Mouse (Mus musculus) left cerebral cortex, adult 8-10 months (tissue): ENCODE results near the gene Ap4b1. TPM values are rescaled to one million over a fixed set of nuclear protein-coding genes. Genes with fewer than 3 reads are reported as not detected.
"Not testable (repeated sequence)": the region's sequence is repeated elsewhere in the genome, so short reads cannot be mapped to it uniquely, and the experiment has no call there.

ENCODE experiments used
- DNase-seq, 2 experiments: peaks; one replicate each; pipeline ENCODE4 v3.0.0; 2022; ENCODE audit warnings: low spot score in 2 of 2
- total RNA-seq, 4 experiments: library from RNA; stranded (reverse); gene quantifications; 2 replicates each; pipeline ENCODE4 v1.2.4; 2022

Gene Ap4b1
- total RNA-seq, 4 experiments from 2014 or later, result 12.1 to 19.1 (median 14.4) TPM

DNA sequence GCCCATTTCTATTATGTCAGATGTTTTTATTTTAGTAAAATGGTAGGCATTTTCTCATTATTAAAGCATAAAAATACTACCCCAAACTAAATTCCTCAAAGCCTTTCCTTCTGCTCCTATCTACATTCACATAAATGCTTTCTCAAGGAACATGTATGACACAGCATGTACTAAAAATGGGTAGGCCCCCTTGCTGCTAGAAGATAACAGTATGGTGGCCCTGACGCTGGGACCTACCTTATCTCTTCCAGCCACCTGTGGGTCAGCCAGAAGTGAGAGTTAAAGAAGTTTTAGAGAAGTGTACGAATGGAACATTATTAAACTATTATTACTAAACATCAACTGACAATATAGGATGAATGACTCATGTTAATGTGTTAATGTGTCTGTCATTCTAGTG is 9.8 kb upstream of the Ap4b1 start:
- DNase-seq, result no peak

DNA sequence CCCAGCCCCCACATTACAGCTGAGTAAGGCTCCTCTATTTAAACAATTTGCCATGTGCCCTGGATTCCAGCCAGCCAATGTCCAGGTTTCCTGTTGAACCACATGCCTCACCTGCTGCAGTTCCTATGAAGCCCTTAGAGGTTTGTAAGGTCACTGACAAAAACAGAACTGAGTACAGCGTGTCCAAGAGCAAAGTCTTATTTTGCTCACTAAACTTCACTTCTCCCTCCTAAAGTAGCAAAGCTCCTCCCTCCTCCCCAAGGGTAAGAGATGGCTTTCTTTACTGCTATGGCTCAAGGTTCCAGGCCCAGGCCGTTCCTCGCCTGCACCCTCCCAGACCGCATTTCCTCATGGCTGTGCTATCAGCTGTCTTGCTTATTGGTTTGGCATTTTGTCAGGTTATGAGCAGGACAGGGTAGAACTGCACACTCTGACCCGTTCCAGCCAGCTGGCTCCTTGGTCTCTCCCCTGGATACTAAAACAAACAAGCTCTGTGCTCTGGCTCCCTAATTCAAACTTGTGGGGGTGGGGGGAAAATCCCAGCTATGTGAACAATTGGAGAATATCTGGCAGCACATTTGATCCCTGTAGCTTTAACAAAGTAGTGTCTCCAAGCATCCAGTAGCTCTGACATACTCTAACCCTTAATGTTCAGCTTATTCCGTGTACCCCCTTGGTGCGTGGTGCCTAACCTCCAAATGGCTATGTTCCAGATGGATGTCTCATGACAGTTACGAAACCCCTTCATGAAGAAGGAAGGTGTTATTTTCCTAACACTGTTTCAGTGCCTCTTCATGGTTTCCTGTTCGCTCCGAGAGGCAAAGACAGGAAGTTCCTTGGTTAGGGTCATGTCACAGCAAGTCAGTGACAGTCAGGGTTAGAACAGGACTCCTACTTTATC is 7.4 kb upstream of the Ap4b1 start:
- DNase-seq, result peak in 1 of 2 experiments; percentile 76

DNA sequence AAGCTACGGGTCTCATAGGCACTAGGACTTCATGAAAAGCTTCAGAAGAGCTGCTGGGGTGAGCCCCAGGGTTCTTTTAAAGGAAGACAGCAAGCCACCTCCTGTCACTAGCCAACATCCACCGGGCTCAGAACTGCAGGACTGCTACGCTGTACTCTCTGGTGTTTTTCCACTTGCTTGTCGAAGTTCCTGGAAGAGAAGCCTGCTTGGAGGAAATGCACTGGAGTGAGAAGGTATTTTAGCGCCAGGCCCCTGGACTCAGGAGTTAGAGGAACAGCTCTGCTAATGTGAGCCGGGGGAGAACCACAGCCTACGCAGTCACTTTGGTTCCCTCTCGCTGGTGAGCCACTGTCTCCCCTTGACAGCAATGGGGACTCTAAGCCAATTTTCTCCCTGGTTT is 6.5 kb upstream of the Ap4b1 start:
- no peak for DNase-seq

DNA sequence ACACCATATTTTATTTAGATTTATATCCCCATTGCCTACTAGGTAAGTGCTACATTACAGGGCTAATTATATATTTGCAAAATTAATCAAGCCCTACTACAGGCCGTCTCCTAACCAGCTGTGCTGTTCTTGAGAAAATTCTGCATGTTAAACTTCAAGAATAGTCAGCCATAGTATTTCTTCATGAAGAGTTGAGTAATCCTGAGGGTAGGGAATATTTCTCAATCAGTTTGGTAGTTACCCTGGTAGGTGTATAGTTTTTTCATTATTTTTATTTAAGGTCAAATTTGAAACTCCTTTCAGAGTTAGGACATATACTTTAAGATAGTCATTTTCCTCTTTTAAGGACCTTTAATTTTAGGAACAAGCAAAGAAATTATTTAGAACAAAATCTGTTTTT is 3.6 kb upstream of the Ap4b1 start:
- DNase-seq, result no peak

DNA sequence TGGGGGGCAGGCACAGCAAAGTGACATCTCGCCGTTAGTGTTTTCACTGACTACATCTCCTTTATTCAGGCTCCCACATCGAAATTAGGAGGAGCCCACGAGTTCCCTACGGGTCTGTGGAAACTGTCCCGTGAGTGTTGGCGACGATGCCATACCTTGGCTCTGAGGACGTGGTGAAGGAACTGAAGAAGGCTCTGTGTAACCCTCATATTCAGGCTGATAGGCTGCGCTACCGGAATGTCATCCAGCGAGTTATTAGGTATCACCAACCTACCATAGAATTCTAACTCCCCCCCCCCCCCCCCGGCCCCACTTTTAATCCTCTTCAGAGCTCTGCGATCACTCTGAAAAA is 455 bp downstream of the Ap4b1 start:
- no peak for DNase-seq

DNA sequence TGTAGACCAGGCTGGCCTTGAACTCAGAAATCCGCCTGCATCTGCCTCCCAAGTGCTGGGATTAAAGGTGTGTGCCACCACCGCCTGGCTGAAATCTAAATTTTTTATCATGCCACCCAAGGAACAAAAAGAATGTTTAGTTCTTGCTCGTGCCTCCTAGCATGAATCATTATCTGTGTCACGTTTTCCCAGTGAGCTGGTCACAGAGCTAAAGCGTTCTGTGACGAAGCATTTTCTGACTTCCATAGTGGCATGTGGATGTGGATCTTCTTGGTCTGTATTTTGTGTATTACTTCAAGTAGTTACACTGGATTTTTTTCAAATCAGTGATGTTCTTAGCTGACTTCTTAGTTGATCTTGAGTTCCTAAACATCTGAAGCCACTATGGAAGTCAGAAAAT is 1.6 kb downstream of the Ap4b1 start:
- no peak for DNase-seq

GRCm38 (mm10) chr3:103827548-103827947 is 18.2 kb downstream of the Ap4b1 start:
- no peak for DNase-seq

DNA sequence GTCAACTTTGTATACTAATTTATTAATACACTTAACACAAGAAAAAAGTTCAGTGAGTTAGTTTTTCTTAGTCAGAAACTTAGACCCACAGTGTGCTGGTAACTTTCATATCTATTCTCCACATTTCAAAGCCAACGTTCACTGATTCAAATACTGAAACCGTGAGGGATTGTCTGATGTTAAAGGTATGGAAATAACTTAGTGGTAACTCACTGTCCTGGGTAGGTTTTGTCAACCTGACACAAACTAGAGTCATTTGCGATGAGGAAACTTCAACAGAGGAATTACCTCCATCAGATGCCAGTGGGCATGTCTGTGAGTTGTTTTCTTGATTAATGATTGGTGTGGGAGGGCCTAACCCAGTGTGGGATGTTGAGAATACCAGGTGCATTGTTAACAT is 19.7 kb downstream of the Ap4b1 start:
- no peak for DNase-seq

GRCm38 (mm10) chr3:103830681-103831080 is 21.4 kb downstream of the Ap4b1 start:
- not testable (repeated sequence) for DNase-seq

- no peak for DNase-seq
These were observed 21.8 kb downstream of the Ap4b1 start for GRCm38 (mm10) chr3:103831146-103831545.

GRCm38 (mm10) chr3:103832426-103832825 is 23.1 kb downstream of the Ap4b1 start, which contains the start of gene Bcl2l15:
Gene Bcl2l15, plus strand, starts transcription at chr3:103832601.
- no peak for DNase-seq

GRCm38 (mm10) chr3:103834001-103834400 is 24.7 kb downstream of the Ap4b1 start:
- no peak for DNase-seq

DNA sequence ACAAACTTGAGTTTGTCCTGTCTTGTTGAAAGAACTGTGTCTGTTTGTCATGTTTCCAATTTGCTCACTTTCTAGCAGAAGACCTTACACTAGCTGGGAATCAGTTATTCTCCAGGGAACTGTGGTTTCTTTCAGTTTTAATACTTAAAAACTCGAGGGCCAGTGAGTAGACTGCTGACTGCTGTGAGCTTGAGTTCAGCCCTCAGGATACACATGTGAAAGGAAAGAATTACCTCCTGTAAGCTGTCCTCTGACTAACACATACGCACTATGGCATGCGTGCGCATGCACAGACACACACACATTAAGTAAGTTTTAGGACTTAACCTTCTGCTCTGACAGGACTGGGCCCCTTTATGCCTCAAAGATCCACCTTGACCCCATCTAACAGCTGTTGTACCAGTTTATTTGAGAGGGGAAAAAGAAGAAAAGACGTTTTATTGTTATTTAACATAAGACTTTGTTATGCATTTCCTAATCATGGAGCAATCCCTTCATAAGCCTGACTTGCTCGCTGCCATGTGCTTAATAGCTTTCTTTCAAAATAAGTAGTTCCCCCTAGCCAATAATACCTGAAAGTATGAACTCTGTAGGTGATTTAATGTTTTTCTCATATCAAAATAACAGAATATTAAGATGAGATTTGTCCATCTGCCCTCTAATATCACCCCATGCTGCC is 26.1 kb downstream of the Ap4b1 start:
- DNase-seq, result no peak

DNA sequence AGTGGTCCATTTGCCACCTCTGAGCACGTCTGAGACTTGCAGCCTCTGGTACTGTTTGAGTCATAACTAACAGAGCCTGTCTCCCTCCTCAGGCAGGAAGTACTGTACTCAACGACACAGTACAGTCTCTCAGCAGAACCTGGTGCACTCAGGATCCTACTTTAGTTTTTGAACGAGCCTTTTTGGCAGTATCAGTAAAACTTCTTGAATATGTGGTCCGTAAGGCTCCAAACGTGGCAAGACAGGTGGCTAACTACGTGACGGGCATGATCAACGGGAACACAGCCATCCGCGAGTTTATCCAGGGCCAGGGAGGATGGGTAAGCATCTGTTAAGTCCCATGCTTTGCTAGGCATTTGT is 26.6 kb downstream of the Ap4b1 start:
- DNase-seq, result no peak

GRCm38 (mm10) chr3:103836453-103836852 is 27.1 kb downstream of the Ap4b1 start:
- no peak for DNase-seq

GRCm38 (mm10) chr3:103839711-103840110 is 30.4 kb downstream of the Ap4b1 start:
- no peak for DNase-seq

DNA sequence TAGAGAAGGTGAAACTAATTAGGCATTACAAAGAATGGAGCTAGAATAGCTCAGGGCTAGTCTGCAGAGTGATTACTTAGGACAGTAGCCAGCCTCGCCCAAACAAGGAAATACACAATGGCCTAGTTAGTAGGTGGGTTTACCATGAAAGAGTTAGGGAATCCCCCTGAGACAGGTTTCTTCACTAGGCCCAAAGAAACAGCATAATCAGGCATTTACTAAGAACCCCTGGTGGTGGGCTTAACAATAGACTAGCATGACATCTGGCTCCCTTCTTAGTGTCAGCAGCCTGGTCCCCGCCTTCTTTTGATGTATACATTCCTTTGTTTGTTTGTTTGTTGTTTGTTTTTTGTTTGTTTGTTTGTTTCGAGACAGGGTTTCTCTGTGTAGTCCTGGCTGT is 30.9 kb downstream of the Ap4b1 start:
- not testable (repeated sequence) for DNase-seq

GRCm38 (mm10) chr3:103840946-103841345 is 31.6 kb downstream of the Ap4b1 start:
- not testable (repeated sequence) for DNase-seq

DNA sequence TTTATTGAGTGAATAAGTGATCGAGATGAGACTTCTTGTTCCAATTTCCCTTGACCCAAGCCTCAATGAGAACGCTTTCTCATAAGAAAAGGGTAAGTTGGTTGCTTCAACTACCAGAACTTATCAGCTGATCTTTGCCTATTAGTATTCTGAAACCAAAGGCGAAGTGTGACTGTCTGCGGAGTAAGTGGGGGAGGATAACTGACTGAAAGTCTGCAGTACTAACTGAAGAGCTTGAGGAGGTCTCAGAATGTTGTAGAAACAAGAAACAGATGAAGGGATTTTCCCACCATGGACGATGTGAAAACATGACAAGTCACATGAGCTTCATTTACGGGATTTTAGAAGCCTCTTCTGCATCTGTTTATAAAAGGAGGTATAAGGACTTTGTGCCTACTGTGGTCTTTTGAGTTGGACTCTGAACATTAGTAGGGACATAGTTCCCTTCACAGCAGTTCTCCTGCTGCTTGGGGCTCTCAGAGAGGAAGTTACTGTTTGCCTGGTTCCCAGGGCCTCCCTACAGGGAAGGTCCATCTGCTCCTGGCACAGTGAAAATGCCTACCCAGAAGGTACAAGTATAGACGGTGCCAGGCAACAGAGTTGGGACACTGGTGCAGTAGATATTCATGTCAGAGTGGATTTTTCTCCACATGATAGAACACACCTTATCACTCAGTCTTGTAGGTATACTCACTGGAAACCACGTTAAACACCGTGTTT is 41.5 kb downstream of the Ap4b1 start:
- DNase-seq, result no peak

DNA sequence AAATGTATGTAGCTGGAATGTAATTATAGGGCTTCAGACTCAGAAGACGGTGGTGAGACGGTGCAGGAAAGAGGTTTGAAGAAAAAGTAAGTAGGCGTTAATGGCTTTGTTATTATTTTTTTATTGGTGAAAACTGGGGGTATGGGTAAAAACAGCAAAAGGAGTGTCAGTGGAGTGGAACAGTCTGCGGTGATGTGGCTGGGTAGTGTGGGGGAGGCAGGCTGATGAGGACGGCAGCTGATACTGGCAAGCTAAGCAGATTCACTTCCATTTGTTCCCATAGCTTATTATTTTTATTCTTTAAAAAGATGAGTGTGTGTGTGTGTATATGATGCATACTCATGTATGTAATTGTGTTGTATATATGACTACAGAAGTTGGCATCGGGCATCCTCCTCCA is 42.2 kb downstream of the Ap4b1 start:
- no peak for DNase-seq

DNA sequence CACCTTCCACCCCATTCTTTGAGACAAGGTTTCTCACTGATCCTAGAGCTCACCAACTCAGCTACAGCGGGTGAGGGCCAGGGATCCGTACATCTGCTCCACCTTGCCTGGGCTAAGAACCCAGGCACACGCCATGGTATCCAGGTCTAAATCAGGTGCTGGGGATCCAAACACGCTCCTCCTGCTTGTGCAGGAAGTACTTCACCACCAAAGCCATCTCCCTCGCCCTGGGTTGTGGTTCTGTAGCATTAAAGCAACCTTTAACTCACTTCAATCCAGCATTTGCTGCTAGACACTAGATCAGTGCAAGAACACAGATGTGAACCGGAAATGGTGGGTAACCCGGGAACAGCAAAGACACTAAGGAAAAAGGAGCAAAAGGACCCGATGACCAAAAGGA is 42.6 kb downstream of the Ap4b1 start:
- DNase-seq, result no peak
